Mouse (Mus musculus) left cerebral cortex, postnatal 4 days (tissue): ENCODE measurements at regions not wholly inside any gene's neighbourhood (a gene's known extent, or its start where the extent isn't known, plus 50 kb on each side); places are given as distances from the start of the nearest gene placed in this dataset.
"Not testable (repeated sequence)": the region's sequence is repeated elsewhere in the genome, so short reads cannot be mapped to it uniquely, and the experiment has no call there.

Experiments
- DNase-seq: peaks from one replicate; pipeline ENCODE4 v3.0.0-alpha.2; 2022
- intact Hi-C: fragments of 180-260 bp; cut with DNase I; formaldehyde crosslinking; loops from one replicate; pipeline ENCODE4 v1.15.1; 2025

GRCm38 (mm10) chr14:47920638-47921347, 199.8 kb upstream of the Peli2 start:
- no peak for DNase-seq
- intact Hi-C loops: no loop called here

DNA sequence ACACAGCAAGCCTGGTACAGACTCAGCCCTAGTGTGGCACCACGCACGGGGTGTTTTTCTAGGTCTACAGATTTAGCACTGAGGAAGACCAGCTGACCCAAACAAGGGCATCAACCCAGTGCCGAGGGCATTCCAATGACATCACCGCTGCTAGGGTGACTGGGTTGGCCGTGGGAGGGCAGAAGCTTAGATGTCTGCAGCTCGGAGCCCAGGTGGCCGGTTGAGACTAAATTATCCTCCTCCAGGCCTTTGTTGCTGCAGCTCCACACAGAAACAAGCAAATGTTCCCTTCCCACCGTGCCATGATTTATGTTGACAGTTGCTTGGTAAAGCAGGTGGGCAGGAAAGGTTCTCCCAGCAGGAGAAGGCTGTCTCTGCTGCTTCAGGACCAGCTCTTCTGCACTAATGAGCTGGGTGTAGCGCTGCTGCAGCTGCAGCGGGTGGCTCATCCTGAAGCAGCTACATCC, 198.8 kb upstream of the Peli2 start:
- intact Hi-C loops: no loop called here
- peak; percentile 63 for DNase-seq

GRCm38 (mm10) chr14:47926416-47926815, 194.2 kb upstream of the Peli2 start:
- intact Hi-C loops: no loop called here
- no peak for DNase-seq

DNA sequence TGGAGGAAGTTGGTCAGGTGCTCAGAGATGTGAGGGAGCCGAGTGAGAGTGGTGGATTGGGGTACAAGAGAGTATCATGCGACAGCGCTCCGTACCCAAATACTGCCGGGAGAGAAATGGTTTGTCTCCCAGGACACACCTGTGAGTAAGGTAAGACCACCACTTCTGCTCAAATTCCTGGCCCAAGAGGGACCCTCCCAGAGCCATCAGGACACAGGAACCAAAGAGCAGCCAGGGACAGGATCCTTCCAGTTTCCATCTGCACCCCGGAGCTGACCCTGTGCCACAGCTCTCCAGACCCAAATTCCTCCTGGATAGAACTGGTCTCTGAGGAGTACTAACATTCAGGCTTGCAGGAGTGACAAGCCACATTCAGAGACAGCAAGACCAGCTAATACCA, 185.2 kb upstream of the Peli2 start:
- intact Hi-C loops: no loop called here
- DNase-seq: no peak

- DNase-seq: peak; percentile 70
- intact Hi-C loops: no loop called here
Measured at GRCm38 (mm10) chr14:47937081-47937651, 183.5 kb upstream of the Peli2 start.

- no peak for DNase-seq
- intact Hi-C loops: no loop called here
Measured at GRCm38 (mm10) chr14:47939781-47940590, 180.6 kb upstream of the Peli2 start.

GRCm38 (mm10) chr14:47942671-47943070, 178.0 kb upstream of the Peli2 start:
- intact Hi-C loops: no loop called here
- DNase-seq: no peak

DNA sequence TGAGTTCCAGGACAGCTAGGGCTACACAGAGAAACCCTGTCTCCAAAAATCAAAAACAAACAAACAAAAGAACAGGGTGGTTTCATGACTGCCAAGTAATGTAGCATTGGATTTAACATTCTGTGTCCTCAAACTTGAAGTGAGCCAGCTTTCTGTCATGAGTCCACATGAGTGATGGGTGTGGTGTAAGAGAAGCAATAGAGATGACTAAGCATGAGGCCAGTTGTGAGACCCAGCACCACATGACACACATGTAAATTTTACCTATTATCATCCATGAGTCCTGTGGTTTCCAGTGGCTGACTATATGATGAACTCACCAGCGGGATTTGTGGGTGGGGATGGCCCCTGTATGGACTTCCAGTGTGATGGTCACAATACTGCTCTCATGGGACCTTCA, 176.0 kb upstream of the Peli2 start:
- DNase-seq: no peak
- intact Hi-C loops: no loop called here

DNA sequence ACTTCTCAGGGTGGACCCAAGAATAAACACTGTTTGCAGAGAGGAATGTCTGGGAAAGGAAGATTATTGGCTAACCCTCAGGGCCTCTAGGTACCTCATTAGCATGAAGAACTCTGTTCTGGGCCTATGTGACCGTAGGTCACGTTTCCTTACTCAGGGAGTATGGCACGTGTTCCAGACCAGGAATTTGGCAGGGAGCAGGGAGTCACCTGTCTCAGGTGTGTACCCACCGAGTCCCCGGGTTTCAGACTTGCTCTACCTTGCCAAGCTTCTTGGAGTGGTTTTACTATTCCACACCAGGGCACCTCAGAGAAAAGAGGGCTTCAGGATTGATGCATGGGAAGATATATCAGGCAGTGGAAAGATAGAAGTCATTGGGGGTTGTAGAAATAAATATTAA, 169.6 kb upstream of the Peli2 start:
- intact Hi-C loops: no loop called here
- no peak for DNase-seq

DNA sequence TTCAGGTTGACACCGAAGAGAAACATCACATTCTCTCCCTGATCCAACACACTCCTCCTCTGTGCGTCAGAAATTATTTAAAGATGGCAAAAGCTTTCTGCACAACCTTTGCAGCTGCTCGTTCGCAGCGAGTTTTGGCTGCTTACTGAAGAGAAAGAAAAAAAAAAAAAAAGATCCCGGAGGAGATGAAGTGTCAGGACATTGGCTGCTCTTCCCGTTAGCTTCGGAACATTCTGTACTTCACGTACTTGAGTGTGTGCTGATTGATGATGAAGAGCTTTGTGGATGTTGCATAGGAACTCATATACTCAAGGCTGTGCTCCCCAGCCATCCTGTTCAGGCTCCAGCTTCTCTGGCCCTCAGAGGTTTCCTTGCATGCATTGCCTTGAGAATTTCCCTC, 162.5 kb upstream of the Peli2 start:
- DNase-seq: no peak
- intact Hi-C loops: no loop called here

DNA sequence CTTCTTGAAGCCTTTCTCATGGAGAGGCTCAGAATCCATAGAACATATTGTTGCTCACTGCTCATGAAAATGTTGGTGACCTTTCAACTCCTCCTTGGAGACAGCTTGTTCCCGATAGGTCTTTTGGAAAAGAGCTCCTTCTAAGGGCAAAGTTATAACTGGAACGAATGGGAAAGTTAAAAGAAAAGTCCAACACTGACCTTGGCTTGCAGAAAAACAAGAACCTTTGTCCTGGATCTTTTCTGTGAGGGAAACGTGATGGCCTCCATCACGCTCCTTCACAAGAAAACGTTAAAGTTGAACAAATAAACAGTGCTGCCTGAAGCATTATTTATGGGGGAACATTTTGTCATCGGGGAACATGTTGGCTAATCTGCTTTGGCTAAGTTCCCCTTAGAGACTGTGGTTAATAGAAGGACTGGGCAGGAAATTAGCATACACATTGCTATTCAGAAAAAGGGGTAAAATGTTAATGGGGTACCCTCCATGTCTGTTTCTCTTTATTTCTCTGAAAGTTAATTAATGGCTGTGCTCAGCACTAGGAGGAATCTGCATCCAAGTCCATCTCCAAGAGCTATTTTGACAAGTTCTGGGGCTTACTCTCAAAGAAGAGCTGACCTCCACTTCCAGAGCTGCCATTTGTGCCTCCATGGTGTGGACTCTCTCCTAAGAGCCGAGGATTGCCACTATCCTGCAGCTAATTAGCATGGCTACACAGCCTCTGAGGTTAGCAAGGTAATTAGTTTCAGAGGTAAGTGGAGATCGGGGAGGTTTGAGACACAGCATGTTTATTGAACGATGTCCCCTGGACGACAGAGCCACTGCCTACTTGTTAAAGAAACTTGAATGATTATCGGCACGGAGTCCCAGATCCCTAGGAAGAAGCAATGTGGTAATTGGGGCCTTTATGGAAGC, 161.0 kb upstream of the Peli2 start:
- no peak for DNase-seq
- intact Hi-C loops: no loop called here

DNA sequence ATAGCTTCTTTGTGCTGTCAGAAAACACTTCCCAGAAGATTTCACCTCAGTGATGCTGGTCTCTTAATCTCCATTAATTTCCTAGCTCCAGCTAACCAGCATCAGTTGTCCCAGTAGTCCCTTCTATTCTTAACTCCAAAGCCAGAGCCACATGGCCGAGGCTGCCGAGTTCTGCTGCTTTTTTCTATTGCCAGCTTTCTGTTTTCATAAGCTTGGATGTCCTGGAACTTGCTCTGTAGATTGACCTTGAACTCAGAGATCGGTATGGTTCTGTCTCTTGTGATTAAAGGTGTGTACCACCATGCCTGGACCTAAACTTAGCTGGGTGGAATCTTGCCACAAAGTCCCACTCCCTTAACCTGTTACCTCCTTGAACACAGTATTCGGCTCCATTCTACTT, 155.8 kb upstream of the Peli2 start:
- DNase-seq, intact Hi-C loops: not testable (repeated sequence)

DNA sequence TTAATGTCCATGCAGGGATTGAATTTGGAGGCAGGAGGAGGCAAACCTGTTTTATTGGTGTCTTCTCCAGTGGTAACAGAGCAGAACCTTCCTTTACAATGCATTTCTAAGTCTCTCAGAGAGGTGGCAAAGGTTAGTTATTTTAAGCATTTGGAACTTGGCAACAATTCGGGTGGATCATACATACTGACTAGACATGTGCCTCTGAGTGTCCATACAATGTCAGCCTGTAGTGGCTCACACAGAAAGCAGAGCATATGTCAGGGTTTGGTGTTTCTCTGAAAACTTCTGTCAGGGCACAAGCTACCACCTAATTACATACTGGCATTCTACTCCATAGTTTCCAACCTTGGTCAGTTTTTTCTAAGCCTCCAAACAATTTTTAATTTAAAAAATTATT, 150.8 kb upstream of the Peli2 start:
- intact Hi-C loops: no loop called here
- DNase-seq: no peak

DNA sequence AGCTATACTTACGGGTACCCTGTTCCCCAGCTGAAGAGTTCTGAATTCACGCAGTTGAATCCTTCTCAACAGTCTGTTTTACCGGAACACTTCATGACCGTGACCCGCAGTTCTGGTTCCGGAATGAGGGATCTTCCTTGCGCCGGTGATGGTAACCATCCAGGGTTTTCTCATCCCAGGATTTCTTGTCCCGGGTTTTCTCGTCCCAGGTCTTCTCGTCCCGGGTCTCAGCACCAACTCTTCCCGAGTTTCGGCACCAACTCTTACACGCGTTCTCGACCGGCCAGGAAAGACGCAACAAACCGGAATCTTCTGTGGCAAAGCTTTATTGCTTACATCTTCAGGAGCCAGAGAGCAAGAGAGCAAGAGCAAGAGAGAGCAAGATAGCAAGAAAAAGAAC, 147.5 kb upstream of the Peli2 start:
- DNase-seq, intact Hi-C loops: not testable (repeated sequence)

GRCm38 (mm10) chr14:47982993-47983740, 137.5 kb upstream of the Peli2 start:
- intact Hi-C loops: no loop called here
- DNase-seq: no peak

- DNase-seq: no peak
- intact Hi-C loops: no loop called here
Measured at GRCm38 (mm10) chr14:47986483-47986882, 134.1 kb upstream of the Peli2 start.

DNA sequence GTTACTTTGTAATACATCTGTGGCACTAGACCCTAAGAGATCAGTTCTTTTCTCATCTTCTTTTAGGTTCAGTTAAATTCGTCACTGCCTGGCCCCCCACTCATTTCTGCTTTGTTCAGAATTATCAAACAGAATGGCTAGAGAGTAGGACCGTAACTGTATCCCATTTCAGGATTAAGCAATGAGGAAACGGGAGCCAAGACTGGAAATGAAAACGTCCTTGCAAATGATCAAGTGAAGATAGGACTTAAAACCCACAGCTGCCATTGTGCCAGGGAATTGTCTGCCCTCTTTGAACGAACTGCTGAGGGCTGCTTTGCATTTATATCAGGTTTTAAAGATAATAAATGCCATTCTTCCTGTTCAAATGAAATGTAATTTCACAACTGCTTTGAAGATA, 133.7 kb upstream of the Peli2 start:
- DNase-seq: no peak

GRCm38 (mm10) chr14:47987392-47988075, 133.1 kb upstream of the Peli2 start:
- intact Hi-C loops: no loop called here
- peak; percentile 32 for DNase-seq

More for the DNA sequence above, 133.7 kb upstream of the Peli2 start:
- intact Hi-C loops: no loop called here

- no peak for DNase-seq
- intact Hi-C loops: no loop called here
Measured at GRCm38 (mm10) chr14:47988131-47988530, 132.5 kb upstream of the Peli2 start.
